Mouse (Mus musculus): ENCODE measurements around the gene Gm20388. TPM values are rescaled to one million over a fixed set of nuclear protein-coding genes. Genes with fewer than 3 reads are reported as not detected.

Gene Gm20388
- polyA plus RNA-seq, 1 experiment from 2014 or later: 8.3 TPM

DNA sequence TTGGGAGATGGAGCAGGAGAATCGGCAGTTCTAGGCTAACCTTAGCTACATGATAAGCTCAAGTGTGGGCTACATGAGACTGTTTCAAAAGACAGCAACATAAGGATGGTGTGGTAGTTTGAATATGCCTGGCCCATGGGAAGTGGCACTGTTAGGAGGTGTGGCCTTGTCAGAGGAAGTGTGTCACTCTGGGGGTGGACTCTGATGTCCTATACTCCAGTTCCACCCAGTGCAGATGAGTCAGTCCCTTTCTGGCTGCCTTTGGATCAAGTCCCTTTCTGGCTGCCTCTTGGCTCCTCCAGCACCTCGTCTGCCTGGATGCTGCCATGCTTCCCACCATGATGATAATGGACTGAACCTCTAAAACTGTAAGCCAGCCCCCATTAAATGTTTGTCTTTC lies 3382.1 kb downstream of the Gm20388 start:
- DNase-seq (ENCODE audit: low spot score) (no peak), ATAC-seq (replicated peaks; ENCODE audit: low FRiP score, low TSS enrichment, low read depth) (no peak)
- Histone ChIP-seq H3K27me3 (replicated peaks; ENCODE audit: control insufficient read depth, insufficient read depth, low read length) (no peaks in the 10 kb centered on the region), H3K27ac (ENCODE audit: low read depth) (no peak overlapping the region), H3K9ac (ENCODE audit: low read length) (no peak overlapping the region), H3K4me2 (ENCODE audit: low read length) (no peak overlapping the region), H3K9me3 (ENCODE audit: control insufficient read depth, low read length) (no peaks in the 10 kb centered on the region), H3K4me3 (ENCODE audit: low read depth, low read length) (no peak overlapping the region), H3K36me3 (ENCODE audit: control insufficient read depth, insufficient read depth, low read length) (peaks cover 27% of the 10 kb centered on the region), H3K4me1 (replicated peaks; ENCODE audit: control insufficient read depth, insufficient read depth, low read length) (no peaks in the 10 kb centered on the region)
- 88% methylated on average over 2 of the region's 2 CpGs for WGBS

- ATAC-seq (replicated peaks; ENCODE audit: low FRiP score, low TSS enrichment, low read depth): no peak
- H3K9me3 ChIP-seq (ENCODE audit: control insufficient read depth, low read length): no peaks in the 10 kb centered on the region
- no peak overlapping the region for H3K4me2 ChIP-seq (ENCODE audit: low read length)
- H3K36me3 ChIP-seq (ENCODE audit: control insufficient read depth, insufficient read depth, low read length): peaks cover 19% of the 10 kb centered on the region; the same call in 1 of the 2 replicates
- H3K4me1 ChIP-seq (replicated peaks; ENCODE audit: control insufficient read depth, insufficient read depth, low read length): no peaks in the 10 kb centered on the region
- no peak overlapping the region for H3K9ac ChIP-seq (ENCODE audit: low read length)
- H3K27me3 ChIP-seq (replicated peaks; ENCODE audit: control insufficient read depth, insufficient read depth, low read length): no peaks in the 10 kb centered on the region
- no peak overlapping the region for H3K4me3 ChIP-seq (ENCODE audit: low read depth, low read length)
- WGBS: 93% methylated on average over 11 of the region's 11 CpGs
- no peak for DNase-seq (ENCODE audit: low spot score)
- H3K27ac ChIP-seq (ENCODE audit: low read depth): no peak overlapping the region
These were observed 3387.7 kb downstream of the Gm20388 start for GRCm38 (mm10) chr8:123298301-123298700.

- Histone ChIP-seq H3K27ac (ENCODE audit: low read depth) (no peak overlapping the region), H3K9me3 (ENCODE audit: control insufficient read depth, low read length) (no peaks in the 10 kb centered on the region), H3K4me1 (replicated peaks; ENCODE audit: control insufficient read depth, insufficient read depth, low read length) (no peaks in the 10 kb centered on the region), H3K27me3 (replicated peaks; ENCODE audit: control insufficient read depth, insufficient read depth, low read length) (no peaks in the 10 kb centered on the region), H3K36me3 (ENCODE audit: control insufficient read depth, insufficient read depth, low read length) (peaks cover 24% of the 10 kb centered on the region; the same call in 1 of the 2 replicates), H3K4me3 (ENCODE audit: low read depth, low read length) (no peak overlapping the region), H3K9ac (ENCODE audit: low read length) (no peak overlapping the region), H3K4me2 (ENCODE audit: low read length) (no peak overlapping the region)
- 76% methylated on average over 4 of the region's 4 CpGs for WGBS
- no peak for DNase-seq (ENCODE audit: low spot score)
- no peak for ATAC-seq (replicated peaks; ENCODE audit: low FRiP score, low TSS enrichment, low read depth)
These were observed 3398.1 kb downstream of the Gm20388 start for GRCm38 (mm10) chr8:123308738-123309137.

DNA sequence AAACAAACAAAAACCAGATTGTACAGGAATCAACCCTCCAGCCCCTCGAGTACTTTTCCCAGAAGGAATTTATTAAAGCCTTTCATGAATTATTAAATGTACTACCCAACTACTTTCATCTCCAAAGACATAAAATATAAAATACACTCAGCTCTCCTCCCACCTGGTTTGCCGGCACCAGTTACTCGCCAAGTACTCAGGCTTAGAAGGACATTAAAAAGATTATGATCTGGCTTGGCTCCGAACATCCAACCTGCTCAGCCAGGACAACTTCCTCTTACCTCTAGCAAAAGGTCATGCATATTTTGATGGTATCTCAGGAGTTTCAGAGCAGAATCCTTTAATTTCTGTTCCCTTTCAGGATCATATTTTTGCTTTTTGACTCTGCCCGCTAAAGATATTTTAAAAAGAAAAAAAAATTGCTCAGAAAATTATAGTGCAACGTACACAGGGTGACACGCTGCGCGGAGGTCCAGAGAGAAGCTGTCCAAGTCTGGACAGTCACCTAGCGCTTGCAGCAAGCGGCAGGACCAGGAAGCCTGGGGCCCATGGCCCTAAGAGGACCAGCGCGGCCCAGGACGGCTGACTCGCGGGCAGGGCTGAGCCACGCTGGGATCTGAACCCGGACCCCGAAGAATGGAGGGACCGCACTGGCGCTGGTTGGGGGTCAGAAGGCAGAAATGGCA lies 3407.3 kb downstream of the Gm20388 start:
- no peaks in the 10 kb centered on the region for H3K9me3 ChIP-seq (ENCODE audit: control insufficient read depth, low read length)
- peaks cover 4% of the 10 kb centered on the region; the same call in 1 of the 2 replicates for H3K4me1 ChIP-seq (replicated peaks; ENCODE audit: control insufficient read depth, insufficient read depth, low read length)
- peak overlapping the region; percentile 48 for H3K4me3 ChIP-seq (ENCODE audit: low read depth, low read length)
- WGBS: 6% methylated on average over 18 of the region's 21 CpGs
- peak; percentile 79 for ATAC-seq (replicated peaks; ENCODE audit: low FRiP score, low TSS enrichment, low read depth)
- no peaks in the 10 kb centered on the region for H3K27me3 ChIP-seq (replicated peaks; ENCODE audit: control insufficient read depth, insufficient read depth, low read length)
- no peak overlapping the region for H3K27ac ChIP-seq (ENCODE audit: low read depth)
- H3K4me2 ChIP-seq (ENCODE audit: low read length): peak overlapping the region; percentile 88
- H3K9ac ChIP-seq (ENCODE audit: low read length): peak overlapping the region; percentile 67
- DNase-seq (ENCODE audit: low spot score): no peak
- no peaks in the 10 kb centered on the region for H3K36me3 ChIP-seq (ENCODE audit: control insufficient read depth, insufficient read depth, low read length)

- Histone ChIP-seq H3K27ac (ENCODE audit: low read depth) (no peak within 1 kb of the TSS), H3K9me3 (ENCODE audit: control insufficient read depth, low read length) (no peaks in the 10 kb centered on the region), H3K4me1 (replicated peaks; ENCODE audit: control insufficient read depth, insufficient read depth, low read length) (peaks cover 4% of the 10 kb centered on the region; the same call in 1 of the 2 replicates), H3K36me3 (ENCODE audit: control insufficient read depth, insufficient read depth, low read length) (no peaks in the 10 kb centered on the region), H3K4me2 (ENCODE audit: low read length) (peak within 1 kb of the TSS; percentile 88), H3K27me3 (replicated peaks; ENCODE audit: control insufficient read depth, insufficient read depth, low read length) (no peaks in the 10 kb centered on the region), H3K9ac (ENCODE audit: low read length) (peak within 1 kb of the TSS; percentile 67), H3K4me3 (ENCODE audit: low read depth, low read length) (peak within 1 kb of the TSS; percentile 48)
- ATAC-seq (replicated peaks; ENCODE audit: low FRiP score, low TSS enrichment, low read depth): peak; percentile 99
- peak; percentile 97 for DNase-seq (ENCODE audit: low spot score)
- WGBS: 1% methylated on average over 24 of the region's 24 CpGs
These were observed 3407.8 kb downstream of the Gm20388 start, which contains the start of gene Fanca for GRCm38 (mm10) chr8:123318467-123318911. Fanca (minus strand) TSS chr8:123318576.

DNA sequence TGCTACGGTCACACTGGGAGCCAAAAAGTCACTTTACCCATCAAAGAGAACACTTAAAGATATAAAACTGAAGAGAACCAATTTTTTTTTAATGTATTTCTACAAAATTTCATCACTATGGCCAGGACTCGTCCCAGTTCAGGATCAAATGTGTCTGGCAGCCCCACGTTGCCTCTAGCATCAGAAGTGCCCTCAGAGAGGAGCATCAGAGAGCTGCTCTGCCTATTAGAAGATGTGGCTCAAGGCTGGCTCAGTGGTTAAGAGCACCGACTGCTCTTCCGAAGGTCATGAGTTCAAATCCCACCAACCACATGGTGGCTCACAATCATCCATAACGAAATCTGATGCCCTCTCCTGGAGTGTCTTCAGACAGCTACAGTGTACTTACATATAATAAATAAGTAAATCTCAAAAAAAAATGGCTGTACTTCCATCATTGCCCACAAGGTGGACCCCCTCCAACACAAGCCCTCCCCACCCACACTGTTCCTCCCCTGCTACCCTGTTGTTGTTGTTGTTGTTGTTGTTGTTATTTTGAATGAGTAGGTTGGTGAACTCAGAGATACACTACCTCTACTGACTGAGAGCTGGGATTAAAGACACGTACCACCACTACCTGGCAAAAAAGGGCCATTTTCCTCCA lies 3409.0 kb downstream of the Gm20388 start:
- Histone ChIP-seq H3K27ac (ENCODE audit: low read depth) (no peak overlapping the region), H3K4me1 (replicated peaks; ENCODE audit: control insufficient read depth, insufficient read depth, low read length) (peaks cover 4% of the 10 kb centered on the region; the same call in 1 of the 2 replicates), H3K36me3 (ENCODE audit: control insufficient read depth, insufficient read depth, low read length) (no peaks in the 10 kb centered on the region), H3K9me3 (ENCODE audit: control insufficient read depth, low read length) (no peaks in the 10 kb centered on the region), H3K4me3 (ENCODE audit: low read depth, low read length) (no peak overlapping the region), H3K27me3 (replicated peaks; ENCODE audit: control insufficient read depth, insufficient read depth, low read length) (no peaks in the 10 kb centered on the region), H3K9ac (ENCODE audit: low read length) (no peak overlapping the region), H3K4me2 (ENCODE audit: low read length) (no peak overlapping the region)
- WGBS: 29% methylated on average over 7 of the region's 7 CpGs
- DNase-seq (ENCODE audit: low spot score): peak; percentile 65
- no peak for ATAC-seq (replicated peaks; ENCODE audit: low FRiP score, low TSS enrichment, low read depth)

DNA sequence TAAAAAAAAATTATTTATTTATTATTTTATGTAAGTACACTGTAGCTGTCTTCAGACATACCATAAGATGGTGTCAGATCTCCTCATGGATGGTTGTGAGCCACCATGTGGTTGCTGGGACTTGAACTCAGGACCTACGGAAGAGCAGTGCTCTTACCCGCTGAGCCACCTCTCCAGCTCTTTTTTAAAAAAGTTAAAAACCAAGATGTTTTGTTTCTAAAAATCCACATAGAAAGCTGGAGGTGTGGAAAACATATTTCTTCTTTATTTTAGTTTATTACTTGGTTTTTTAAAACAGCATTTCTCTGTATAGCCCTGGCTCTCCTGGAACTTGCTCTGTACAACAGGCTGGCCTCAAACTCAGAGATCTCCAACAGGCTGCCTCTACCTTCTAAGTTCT lies 3417.9 kb downstream of the Gm20388 start:
- DNase-seq (ENCODE audit: low spot score): no peak
- Histone ChIP-seq H3K9me3 (ENCODE audit: control insufficient read depth, low read length) (no peaks in the 10 kb centered on the region), H3K4me1 (replicated peaks; ENCODE audit: control insufficient read depth, insufficient read depth, low read length) (peaks cover 10% of the 10 kb centered on the region; the same call in 1 of the 2 replicates), H3K36me3 (ENCODE audit: control insufficient read depth, insufficient read depth, low read length) (no peaks in the 10 kb centered on the region), H3K9ac (ENCODE audit: low read length) (no peak overlapping the region), H3K4me3 (ENCODE audit: low read depth, low read length) (no peak overlapping the region), H3K27me3 (replicated peaks; ENCODE audit: control insufficient read depth, insufficient read depth, low read length) (peaks cover 5% of the 10 kb centered on the region; the same call in 1 of the 2 replicates), H3K27ac (ENCODE audit: low read depth) (no peak overlapping the region), H3K4me2 (ENCODE audit: low read length) (no peak overlapping the region)
- 96% methylated on average over 2 of the region's 2 CpGs for WGBS
- no peak for ATAC-seq (replicated peaks; ENCODE audit: low FRiP score, low TSS enrichment, low read depth)

DNA sequence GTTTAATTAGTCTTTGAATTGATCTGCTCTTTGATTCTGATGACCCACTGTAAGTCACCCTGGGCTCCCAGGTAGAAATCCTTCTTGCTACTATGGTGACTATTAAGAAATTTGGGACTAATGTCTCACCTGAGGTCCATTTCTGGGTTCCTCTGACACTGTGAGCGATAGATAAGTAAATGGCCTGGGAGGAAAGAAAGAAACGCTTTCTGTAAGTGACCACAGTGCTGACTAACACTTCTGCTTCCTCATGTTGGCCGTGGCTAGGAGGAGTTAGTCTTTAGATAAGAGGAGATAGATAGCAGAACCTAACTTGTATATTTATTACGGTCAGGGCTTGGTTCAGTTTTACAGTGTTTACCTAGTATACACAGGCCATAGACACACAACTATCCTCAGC lies 3418.7 kb downstream of the Gm20388 start:
- no peak for ATAC-seq (replicated peaks; ENCODE audit: low FRiP score, low TSS enrichment, low read depth)
- WGBS: 67% methylated on average over 4 of the region's 4 CpGs

More for the DNA sequence above, 3418.7 kb downstream of the Gm20388 start:
- no peak for DNase-seq (ENCODE audit: low spot score)
- no peak overlapping the region for H3K4me2 ChIP-seq (ENCODE audit: low read length)
- no peak overlapping the region for H3K4me3 ChIP-seq (ENCODE audit: low read depth, low read length)
- no peak overlapping the region for H3K9ac ChIP-seq (ENCODE audit: low read length)
- peaks cover 13% of the 10 kb centered on the region; the same call in 1 of the 2 replicates for H3K27me3 ChIP-seq (replicated peaks; ENCODE audit: control insufficient read depth, insufficient read depth, low read length)
- no peak overlapping the region for H3K27ac ChIP-seq (ENCODE audit: low read depth)
- H3K9me3 ChIP-seq (ENCODE audit: control insufficient read depth, low read length): no peaks in the 10 kb centered on the region
- H3K36me3 ChIP-seq (ENCODE audit: control insufficient read depth, insufficient read depth, low read length): no peaks in the 10 kb centered on the region
- H3K4me1 ChIP-seq (replicated peaks; ENCODE audit: control insufficient read depth, insufficient read depth, low read length): peaks cover 10% of the 10 kb centered on the region; the same call in 1 of the 2 replicates
